Mouse (Mus musculus) hindbrain, embryonic 15.5 days (tissue): Measurements from ENCODE around the gene Map2k5. TPM values are rescaled to one million over a fixed set of nuclear protein-coding genes. Genes with fewer than 3 reads are reported as not detected.

Source experiments
- ATAC-seq: fragments of 200-750 bp; cut with Nextera tagmentation; 2 replicates; pipeline ENCODE4 v1.8.0; 2017; ENCODE audit warnings: low read depth, moderate number of reproducible peaks, moderate TSS enrichment; ENCODE audit not compliant: low FRiP score
- H3K27ac ChIP-seq: fragments of 300-500 bp; sonication (generic); replicated peaks from 2 replicates; pipeline ENCODE4 v1.5.1; 2015; ENCODE audit warnings: mild to moderate bottlenecking, inconsistent platforms
- H3K27me3 ChIP-seq: fragments of 300-500 bp; sonication (generic); 2 replicates; pipeline ENCODE4 v1.6.1; 2015; ENCODE audit warnings: control low read depth, inconsistent platforms
- H3K36me3 ChIP-seq: fragments of 300-500 bp; sonication (generic); 2 replicates; pipeline ENCODE4 v1.6.1; 2015; ENCODE audit warnings: control low read depth, inconsistent platforms
- H3K4me1 ChIP-seq: fragments of 300-500 bp; sonication (generic); replicated peaks from 2 replicates; pipeline ENCODE4 v1.6.1; 2015; ENCODE audit warnings: control low read depth, inconsistent platforms
- H3K4me2 ChIP-seq: fragments of 300-500 bp; sonication (generic); 2 replicates; pipeline ENCODE4 v1.6.1; 2015; ENCODE audit warnings: moderate library complexity, mild to moderate bottlenecking, inconsistent platforms
- H3K4me3 ChIP-seq: fragments of 300-500 bp; sonication (generic); 2 replicates; pipeline ENCODE4 v1.5.1; 2015; ENCODE audit warnings: mild to moderate bottlenecking, inconsistent platforms
- H3K9ac ChIP-seq: fragments of 300-500 bp; sonication (generic); 2 replicates; pipeline ENCODE4 v1.6.1; 2015; ENCODE audit warnings: inconsistent platforms
- H3K9me3 ChIP-seq: fragments of 300-500 bp; sonication (generic); 2 replicates; pipeline ENCODE4 v1.6.1; 2016; ENCODE audit warnings: control low read depth, inconsistent platforms
- WGBS: fragments of 180-500 bp; shearing (Covaris S2); methylation state at CpG from one replicate; pipeline ENCODE4 v1.1.7; 2015; 5-methylcytosine and 5-hydroxymethylcytosine counted together
- polyA plus RNA-seq: library from polyadenylated mRNA; unstranded; fragments of >200 nt; fragmentation: Nextera tagmentation; extraction: Ambion mirVana; gene quantifications from 2 replicates; pipeline ENCODE4 v1.2.1, GENCODE M21; 2015

The Map2k5 gene
- polyA plus RNA-seq, 1 experiment from 2014 or later, result 35.1 TPM

DNA sequence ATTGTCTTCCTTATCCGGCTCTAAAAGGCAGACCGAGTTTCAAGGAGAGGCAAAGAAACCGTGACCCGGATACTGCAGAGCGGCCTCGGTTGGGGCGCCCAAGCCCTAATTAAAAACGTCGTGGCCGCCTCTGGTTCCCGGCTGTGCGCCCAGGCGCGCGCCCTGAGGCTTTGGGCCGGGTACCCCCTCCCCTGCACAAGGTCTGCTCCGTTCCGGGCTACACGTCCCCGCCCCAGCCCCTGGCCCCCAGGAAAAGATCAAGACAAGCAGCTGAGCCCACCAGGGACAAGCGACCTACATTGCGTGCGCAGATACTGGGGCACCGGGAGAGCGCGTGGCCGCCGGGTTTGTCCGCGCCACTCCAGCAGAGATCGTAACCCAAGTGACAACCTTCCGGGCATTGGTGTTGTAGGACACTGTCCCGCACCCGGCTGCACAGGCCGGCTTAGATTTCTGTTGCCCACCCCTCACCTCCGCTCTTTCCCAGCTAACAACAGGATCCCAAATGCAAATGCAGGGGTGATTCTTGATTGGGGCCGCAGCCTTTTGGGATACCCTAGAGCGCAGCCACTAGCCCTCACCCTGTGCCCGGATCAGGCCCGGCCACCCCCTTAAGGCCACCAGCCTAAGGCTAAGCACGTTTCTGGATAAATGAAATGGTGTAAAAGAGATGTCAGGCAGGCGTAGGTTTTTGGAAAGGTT, 235.2 kb downstream of the Map2k5 start:
- no peak for ATAC-seq
- Histone ChIP-seq H3K36me3 (no peaks in the 10 kb centered on the region), H3K27me3 (peaks cover 80% of the 10 kb centered on the region), H3K27ac (peak overlapping the region; percentile 72), H3K4me1 (peaks cover 55% of the 10 kb centered on the region), H3K4me2 (peak overlapping the region; percentile 66), H3K9ac (peak overlapping the region; percentile 1), H3K4me3 (peak overlapping the region; percentile 44), H3K9me3 (no peaks in the 10 kb centered on the region)
- WGBS, result 1% methylated on average over 42 of the region's 42 CpGs

DNA sequence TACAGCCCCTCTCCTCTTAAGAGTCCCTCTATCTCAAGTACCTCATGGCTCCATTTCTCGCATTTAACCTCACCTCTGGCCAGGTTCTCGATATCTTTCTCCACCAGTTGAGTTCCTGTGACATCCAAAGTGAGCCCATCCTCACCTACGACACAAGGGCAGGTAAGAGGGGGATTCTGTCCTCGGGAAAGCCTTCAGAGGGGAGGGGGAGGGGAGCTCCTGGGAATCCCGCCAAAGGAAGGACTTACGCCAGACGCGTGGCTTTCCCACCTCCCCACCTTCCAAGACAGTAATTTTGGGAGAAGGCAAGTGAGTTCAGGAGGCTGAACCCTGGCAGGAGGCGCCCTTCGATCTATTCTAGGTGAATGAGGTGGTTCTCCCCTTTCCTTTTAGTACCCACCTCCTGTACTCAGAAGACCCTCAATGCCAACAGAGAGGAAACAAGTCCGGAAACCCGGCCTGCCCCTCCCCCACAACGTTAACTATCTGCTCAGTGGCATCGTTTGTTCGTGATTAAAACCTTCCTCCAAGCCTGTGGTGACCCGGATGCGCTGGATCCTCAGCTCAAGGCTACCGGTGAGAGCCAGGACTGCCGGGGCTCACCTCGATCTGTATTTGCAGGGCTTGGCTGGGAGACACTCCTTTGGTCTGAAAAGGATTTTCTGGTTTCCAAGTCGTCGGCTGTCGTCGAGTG, 235.9 kb downstream of the Map2k5 start:
- Histone ChIP-seq H3K27ac (peak overlapping the region; percentile 72), H3K4me3 (peak overlapping the region; percentile 44), H3K4me1 (peaks cover 60% of the 10 kb centered on the region), H3K4me2 (peak overlapping the region; percentile 66), H3K9ac (peak overlapping the region; percentile 1), H3K9me3 (no peaks in the 10 kb centered on the region), H3K36me3 (no peaks in the 10 kb centered on the region), H3K27me3 (peaks cover 82% of the 10 kb centered on the region)
- ATAC-seq, result no peak
- 3% methylated on average over 24 of the region's 24 CpGs for WGBS

DNA sequence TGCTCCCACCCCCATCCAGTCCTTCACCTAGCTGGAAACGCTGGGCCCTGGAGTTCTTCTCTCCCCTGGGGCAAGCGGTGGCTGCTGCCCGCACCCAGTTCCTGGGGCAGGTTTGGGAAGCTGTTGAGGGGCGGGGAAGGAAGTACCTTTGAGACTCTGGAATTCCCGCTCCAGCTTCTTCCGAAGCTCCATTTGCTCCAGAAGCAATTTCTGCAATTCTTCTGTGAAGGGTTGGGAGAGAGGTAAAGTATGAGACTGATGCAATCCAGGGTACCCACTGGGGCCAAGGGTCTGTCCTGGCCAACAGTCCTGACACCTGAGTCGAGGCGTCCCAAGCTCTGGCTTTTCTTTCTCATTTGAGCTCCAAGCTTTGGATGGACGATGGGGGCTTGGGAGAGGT, 237.5 kb downstream of the Map2k5 start:
- Histone ChIP-seq H3K4me2 (peak overlapping the region; percentile 49), H3K27ac (peak overlapping the region; percentile 69), H3K4me3 (0 out of 2 replicates have a peak overlapping the region, but pooled peaks have one; percentile 2), H3K36me3 (no peaks in the 10 kb centered on the region), H3K9ac (peak overlapping the region; percentile 25; the same call in 1 of the 2 replicates), H3K9me3 (no peaks in the 10 kb centered on the region), H3K27me3 (peaks cover 80% of the 10 kb centered on the region), H3K4me1 (peaks cover 58% of the 10 kb centered on the region)
- no peak for ATAC-seq
- 3% methylated on average over 9 of the region's 9 CpGs for WGBS

DNA sequence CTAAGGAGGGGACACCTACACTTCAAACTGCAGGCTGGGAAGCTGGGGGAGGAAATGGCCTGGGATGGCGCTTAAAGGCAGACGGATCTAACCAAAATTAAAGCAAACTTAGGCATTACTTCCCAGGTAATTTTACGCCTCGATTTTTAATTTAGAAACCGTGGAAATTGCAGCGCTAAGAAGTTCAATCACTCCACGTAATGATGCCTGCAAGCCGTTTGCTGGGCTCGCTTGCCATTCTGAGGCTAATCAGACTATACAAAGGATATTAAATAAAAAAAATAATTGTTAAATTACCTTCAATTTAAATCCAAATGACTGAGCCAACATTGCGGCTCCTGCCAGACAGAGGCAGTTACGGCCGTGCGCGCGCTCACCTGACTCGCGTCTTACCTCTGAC, 238.0 kb downstream of the Map2k5 start:
- peaks cover 80% of the 10 kb centered on the region for H3K27me3 ChIP-seq
- H3K27ac ChIP-seq, result peak overlapping the region; percentile 17; the same call in 1 of the 2 replicates
- no peaks in the 10 kb centered on the region for H3K36me3 ChIP-seq
- H3K4me3 ChIP-seq, result no peak overlapping the region
- H3K4me2 ChIP-seq, result peak overlapping the region; percentile 49
- H3K9ac ChIP-seq, result no peak overlapping the region
- no peaks in the 10 kb centered on the region for H3K9me3 ChIP-seq
- WGBS, result 4% methylated on average over 17 of the region's 17 CpGs
- H3K4me1 ChIP-seq, result peaks cover 57% of the 10 kb centered on the region
- no peak for ATAC-seq

DNA sequence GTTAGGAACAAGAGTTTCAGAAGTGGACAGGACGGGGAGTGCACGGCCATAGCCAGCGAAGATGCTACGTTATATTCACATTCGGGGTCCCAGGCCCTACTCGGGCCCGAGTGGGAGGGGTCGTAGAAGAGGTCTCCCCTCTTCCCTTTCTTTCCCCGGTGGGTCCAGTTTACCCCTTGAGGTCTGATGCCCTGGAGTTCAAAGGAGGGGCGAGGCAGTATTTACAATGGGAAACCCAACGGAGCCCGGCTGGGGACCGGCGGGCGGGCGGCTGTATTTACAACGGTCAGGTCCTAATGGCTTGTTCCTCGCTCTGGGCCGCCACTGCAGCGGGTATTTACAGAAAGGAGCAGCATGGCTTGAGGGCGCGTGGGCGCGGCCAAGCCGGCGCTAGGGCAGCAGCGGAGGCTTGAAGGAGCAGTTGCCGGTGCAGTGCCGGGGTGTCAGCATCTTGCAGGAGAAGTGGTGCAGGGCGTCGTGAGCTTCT, 239.2 kb downstream of the Map2k5 start:
- WGBS, result 2% methylated on average over 31 of the region's 31 CpGs

DNA sequence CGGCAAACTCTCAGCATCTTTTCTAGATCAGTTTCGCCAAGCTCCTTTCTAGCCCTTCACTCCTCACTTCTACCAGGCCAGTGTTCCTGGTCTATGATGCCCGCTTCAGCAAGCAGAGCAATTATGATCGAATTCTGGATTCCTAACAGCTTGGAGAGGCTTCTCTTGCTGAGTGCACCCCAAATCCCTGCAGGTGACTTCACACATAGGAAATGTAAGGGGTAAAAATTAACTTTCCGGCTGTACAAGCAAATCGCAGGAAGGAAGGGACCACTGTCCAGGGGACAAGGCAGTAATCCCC, 240.1 kb downstream of the Map2k5 start:
- Histone ChIP-seq H3K4me1 (peaks cover 54% of the 10 kb centered on the region), H3K27ac (peak overlapping the region; percentile 17; the same call in 1 of the 2 replicates)

More for the DNA sequence above, 239.2 kb downstream of the Map2k5 start:
- Histone ChIP-seq H3K9ac (peak overlapping the region; percentile 20; the same call in 1 of the 2 replicates), H3K27me3 (peaks cover 78% of the 10 kb centered on the region), H3K4me2 (peak overlapping the region; percentile 49), H3K4me3 (peak overlapping the region; percentile 21), H3K4me1 (peaks cover 58% of the 10 kb centered on the region), H3K9me3 (no peaks in the 10 kb centered on the region), H3K27ac (no peak overlapping the region; the same call in 1 of the 2 replicates), H3K36me3 (no peaks in the 10 kb centered on the region)
- no peak for ATAC-seq

DNA sequence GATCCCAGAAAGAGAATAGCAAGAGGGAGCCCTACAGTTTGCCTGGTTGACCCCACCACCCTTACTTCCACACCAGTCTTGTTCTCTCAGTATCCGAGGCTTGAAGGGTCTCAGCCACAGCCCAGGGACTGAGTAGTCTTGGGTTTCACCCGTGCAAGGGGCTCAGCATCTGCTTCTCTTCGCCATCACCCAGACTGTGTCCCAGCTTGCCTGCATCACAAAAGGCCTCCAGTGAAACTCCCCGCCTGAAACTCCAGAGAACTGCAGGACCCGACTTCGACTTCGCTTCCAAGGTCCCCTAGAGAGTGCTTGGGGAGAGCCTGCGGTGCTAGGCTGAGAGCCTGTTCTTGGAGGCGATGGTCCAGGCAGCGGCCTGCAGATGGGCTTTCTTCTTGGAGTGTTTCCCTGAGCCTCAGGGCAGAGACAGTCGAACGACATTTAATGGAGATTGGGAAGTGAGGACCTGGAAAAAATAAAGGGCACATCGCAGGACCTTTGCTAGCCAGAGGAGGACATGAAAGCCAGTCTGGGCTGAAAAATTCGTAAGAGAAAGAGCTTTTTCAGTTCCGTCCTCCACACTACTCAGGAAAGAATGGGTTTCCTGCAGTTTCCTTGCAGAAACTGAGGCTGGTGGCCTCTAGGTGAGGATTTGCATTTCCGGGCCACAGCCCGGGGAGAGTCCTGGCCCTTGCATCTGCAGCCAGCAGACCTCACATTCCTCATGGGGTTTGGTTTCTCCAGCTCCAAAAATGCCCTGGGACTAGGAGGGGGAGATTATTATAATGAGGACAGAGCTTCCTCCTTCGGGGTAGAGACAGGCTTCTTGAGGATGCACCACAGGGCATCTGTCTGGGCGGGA, 240.7 kb downstream of the Map2k5 start:
- no peak for ATAC-seq
- Histone ChIP-seq H3K9me3 (no peaks in the 10 kb centered on the region), H3K27me3 (peaks cover 67% of the 10 kb centered on the region), H3K27ac (peak overlapping the region; percentile 17; the same call in 1 of the 2 replicates), H3K4me1 (peaks cover 50% of the 10 kb centered on the region), H3K9ac (no peak overlapping the region), H3K4me2 (peak overlapping the region; percentile 49), H3K4me3 (no peak overlapping the region; the same call in 1 of the 2 replicates), H3K36me3 (no peaks in the 10 kb centered on the region)
- 3% methylated on average over 19 of the region's 19 CpGs for WGBS

More for the DNA sequence above, 240.1 kb downstream of the Map2k5 start:
- Histone ChIP-seq H3K36me3 (no peaks in the 10 kb centered on the region), H3K9me3 (no peaks in the 10 kb centered on the region), H3K4me2 (peak overlapping the region; percentile 49; the same call in 1 of the 2 replicates), H3K27me3 (peaks cover 72% of the 10 kb centered on the region), H3K4me3 (no peak overlapping the region), H3K9ac (no peak overlapping the region)
- 6% methylated on average over 6 of the region's 6 CpGs for WGBS
- ATAC-seq, result no peak

DNA sequence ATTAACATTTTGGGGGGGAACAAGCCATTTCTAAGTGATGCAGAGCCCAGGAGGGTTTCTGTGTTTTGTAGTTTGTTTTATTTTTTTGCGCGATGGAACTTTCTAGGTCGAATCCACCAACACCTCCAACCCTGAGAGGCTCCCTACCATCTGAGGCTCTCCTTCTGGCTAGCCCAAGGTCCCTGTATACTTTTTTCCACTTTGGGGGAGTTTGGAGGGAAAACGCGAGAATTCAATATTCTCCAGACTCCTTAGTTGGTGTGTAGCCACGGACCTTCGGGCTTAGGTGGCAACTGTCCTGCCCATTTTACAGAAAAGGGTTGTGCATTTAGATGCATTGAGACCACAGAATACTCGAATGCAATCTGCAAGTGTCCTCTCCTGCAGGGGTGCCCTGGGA, 241.5 kb downstream of the Map2k5 start:
- Histone ChIP-seq H3K9ac (no peak overlapping the region), H3K4me1 (peaks cover 58% of the 10 kb centered on the region), H3K36me3 (no peaks in the 10 kb centered on the region), H3K27ac (peak overlapping the region; percentile 17; the same call in 1 of the 2 replicates), H3K9me3 (no peaks in the 10 kb centered on the region), H3K27me3 (peaks cover 60% of the 10 kb centered on the region), H3K4me2 (peak overlapping the region; percentile 8; the same call in 1 of the 2 replicates), H3K4me3 (no peak overlapping the region)
- ATAC-seq, result no peak
- 5% methylated on average over 8 of the region's 8 CpGs for WGBS

DNA sequence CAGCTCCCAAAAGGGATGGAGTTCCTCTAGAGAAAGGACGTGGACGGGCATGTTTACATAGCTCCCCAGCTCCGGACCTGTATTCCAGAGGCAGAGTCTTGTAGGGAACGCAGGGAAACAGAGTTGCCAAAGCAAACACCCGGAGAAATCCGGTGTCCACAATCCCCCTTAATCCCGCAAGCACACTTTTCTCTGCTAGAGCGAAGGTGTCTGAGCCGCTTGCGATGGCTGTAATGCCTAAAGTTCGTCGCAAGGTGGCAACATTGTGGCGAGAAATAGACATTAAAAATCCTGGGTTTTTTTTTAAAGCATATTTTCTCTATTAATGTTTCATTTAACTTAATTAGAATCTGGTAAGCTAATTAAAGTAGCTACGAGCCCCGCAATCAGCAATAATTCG, 241.9 kb downstream of the Map2k5 start:
- Histone ChIP-seq H3K27ac (no peak overlapping the region), H3K4me2 (peak overlapping the region; percentile 58), H3K4me3 (peak overlapping the region; percentile 27), H3K36me3 (no peaks in the 10 kb centered on the region), H3K9me3 (no peaks in the 10 kb centered on the region), H3K9ac (peak overlapping the region; percentile 9; the same call in 1 of the 2 replicates), H3K4me1 (peaks cover 59% of the 10 kb centered on the region), H3K27me3 (peaks cover 55% of the 10 kb centered on the region)
- ATAC-seq, result no peak
- under 1% methylated on average over 16 of the region's 16 CpGs for WGBS

DNA sequence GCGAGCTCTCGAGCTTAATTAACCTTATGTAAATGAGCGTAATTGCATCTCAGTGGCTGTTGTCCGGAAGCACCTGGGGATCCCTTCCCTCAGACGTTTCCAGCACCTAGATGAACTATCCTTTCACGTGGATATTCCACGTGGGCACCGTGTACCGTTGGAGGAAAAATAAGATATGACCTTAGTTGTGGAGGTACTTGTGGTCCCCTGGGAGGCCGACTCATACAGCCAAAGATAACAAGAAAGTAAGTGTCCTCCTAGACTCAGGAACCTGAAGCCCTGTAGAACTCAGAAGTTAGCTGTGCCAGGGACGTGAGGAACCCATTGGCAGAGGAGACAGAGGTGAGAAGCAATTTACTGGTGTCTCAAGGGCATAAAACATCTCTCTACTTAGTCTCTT, 242.3 kb downstream of the Map2k5 start:
- WGBS, result 3% methylated on average over 11 of the region's 11 CpGs
- Histone ChIP-seq H3K4me2 (peak overlapping the region; percentile 58), H3K9ac (peak overlapping the region; percentile 9; the same call in 1 of the 2 replicates), H3K27me3 (peaks cover 51% of the 10 kb centered on the region), H3K27ac (no peak overlapping the region), H3K36me3 (no peaks in the 10 kb centered on the region), H3K4me1 (peaks cover 59% of the 10 kb centered on the region), H3K9me3 (no peaks in the 10 kb centered on the region), H3K4me3 (peak overlapping the region; percentile 27)
- ATAC-seq, result no peak

DNA sequence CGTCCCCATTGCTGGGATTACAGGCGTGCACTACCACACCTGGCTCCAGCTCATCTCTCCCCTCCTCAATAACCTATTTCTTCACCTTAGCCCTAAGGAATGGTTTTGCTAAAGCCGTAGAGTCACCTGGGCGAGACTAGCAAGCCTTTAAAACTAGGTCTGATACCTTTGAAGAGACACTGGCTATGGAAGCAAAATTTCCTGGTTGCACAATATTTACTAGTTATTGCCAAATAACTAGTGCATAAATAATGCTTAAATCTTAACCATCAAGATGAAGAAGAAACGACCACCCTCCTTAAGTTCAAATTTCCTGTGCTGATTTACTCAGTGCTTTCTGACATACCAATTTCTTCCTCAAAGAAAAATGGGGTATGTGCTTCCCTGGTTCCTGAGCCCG, 244.0 kb downstream of the Map2k5 start:
- Histone ChIP-seq H3K27ac (no peak overlapping the region), H3K27me3 (peaks cover 39% of the 10 kb centered on the region), H3K36me3 (no peaks in the 10 kb centered on the region), H3K4me1 (peaks cover 52% of the 10 kb centered on the region), H3K9me3 (no peaks in the 10 kb centered on the region), H3K9ac (peak overlapping the region; percentile 40), H3K4me3 (peak overlapping the region; percentile 52), H3K4me2 (peak overlapping the region; percentile 69)
- 12% methylated on average over 6 of the region's 6 CpGs for WGBS
- ATAC-seq, result no peak
